Mouse (Mus musculus): Measurements from ENCODE around the gene Neurod1.

- TF ChIP-seq POLR2A (IDR thresholded peaks at IDR 0.05; ENCODE audit: borderline replicate concordance, control insufficient read depth, low read depth, low read length) (no peak), CTCF (IDR thresholded peaks at IDR 0.05; ENCODE audit: control insufficient read depth, insufficient read depth, low read length) (no peak)
Measured at GRCm38 (mm10) chr2:79429650-79430049, 26.9 kb downstream of the Neurod1 start.

All from bone marrow, adult 2 months (tissue).